Mouse (Mus musculus): ENCODE results near the gene Rev3l. TPM values are rescaled to one million over a fixed set of nuclear protein-coding genes. Genes with fewer than 3 reads are reported as not detected.

Gene Rev3l
- polyA plus RNA-seq, 1 experiment from 2014 or later = 14.1 TPM

DNA sequence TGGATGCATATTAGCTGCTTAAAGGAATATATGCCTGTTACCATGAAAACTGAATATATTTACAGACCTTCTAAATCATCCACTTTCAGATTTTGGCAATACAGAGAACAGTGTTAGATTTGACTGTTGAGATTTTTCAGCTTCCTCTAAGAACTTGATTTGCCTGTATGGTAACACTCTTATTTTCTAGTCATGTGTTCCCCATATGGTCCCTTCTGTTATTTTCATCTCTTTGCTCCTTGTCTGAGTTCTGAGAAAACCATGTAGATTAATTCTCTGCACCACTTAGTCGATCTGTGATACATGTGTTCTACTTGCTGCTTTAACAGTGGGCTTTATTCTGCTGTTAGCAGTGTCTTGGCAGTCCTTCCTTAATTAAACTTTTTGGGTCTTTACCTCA is 110.7 kb downstream of the Rev3l start:
- Histone ChIP-seq H3K4me1 (replicated peaks; ENCODE audit: insufficient read depth, low read length) (no peaks in the 10 kb centered on the region), H3K27me3 (ENCODE audit: insufficient read depth, low read length) (no peaks in the 10 kb centered on the region), H3K36me3 (ENCODE audit: insufficient read depth, low read length) (peaks cover 24% of the 10 kb centered on the region), H3K4me3 (replicated peaks; ENCODE audit: low read depth, low read length) (no peak overlapping the region), H3K4me2 (ENCODE audit: low read length) (no peak overlapping the region), H3K27ac (no peak overlapping the region), H3K9ac (ENCODE audit: low read depth, low read length) (no peak overlapping the region), H3K9me3 (replicated peaks; ENCODE audit: low read length) (no peaks in the 10 kb centered on the region)
- WGBS = 92% methylated on average over 1 of the region's 1 CpGs
- TF ChIP-seq CTCF (IDR thresholded peaks at IDR 0.05; ENCODE audit: low read depth) = no peak
- DNase-seq (ENCODE audit: low spot score) (no peak), ATAC-seq (replicated peaks; ENCODE audit: low FRiP score, low read depth) (no peak)

DNA sequence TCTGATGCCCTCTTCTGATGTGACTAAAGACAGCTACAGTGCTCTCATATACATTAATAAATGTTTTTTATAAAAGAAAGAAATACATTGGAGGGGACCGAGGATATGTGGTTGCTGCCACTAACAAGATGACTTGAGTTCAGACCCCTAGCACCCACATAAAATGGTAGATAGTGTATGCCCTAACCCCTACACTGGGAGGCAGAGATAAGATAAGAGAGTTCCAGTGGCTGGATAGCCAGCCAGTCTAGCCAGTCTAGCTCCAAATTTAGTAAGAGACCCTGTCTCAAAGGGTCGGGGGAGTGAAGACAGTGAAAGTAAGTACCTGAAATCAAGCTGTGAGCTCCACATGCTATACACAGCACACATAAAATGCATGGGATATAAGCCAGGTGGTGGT is 133.6 kb downstream of the Rev3l start:
- no peaks in the 10 kb centered on the region for H3K4me1 ChIP-seq (replicated peaks; ENCODE audit: insufficient read depth, low read length)
- DNase-seq (ENCODE audit: low spot score) (no peak), ATAC-seq (replicated peaks; ENCODE audit: low FRiP score, low read depth) (no peak)
- H3K4me2 ChIP-seq (ENCODE audit: low read length) = no peak overlapping the region
- peaks cover 32% of the 10 kb centered on the region; the same call in 1 of the 2 replicates for H3K36me3 ChIP-seq (ENCODE audit: insufficient read depth, low read length)
- no peak for TF ChIP-seq CTCF (IDR thresholded peaks at IDR 0.05; ENCODE audit: low read depth)
- no peaks in the 10 kb centered on the region for H3K27me3 ChIP-seq (ENCODE audit: insufficient read depth, low read length)
- no peaks in the 10 kb centered on the region for H3K9me3 ChIP-seq (replicated peaks; ENCODE audit: low read length)
- WGBS = 79% methylated on average over 2 of the region's 2 CpGs
- H3K27ac ChIP-seq = no peak overlapping the region
- no peak overlapping the region for H3K9ac ChIP-seq (ENCODE audit: low read depth, low read length)
- no peak overlapping the region for H3K4me3 ChIP-seq (replicated peaks; ENCODE audit: low read depth, low read length)

DNA sequence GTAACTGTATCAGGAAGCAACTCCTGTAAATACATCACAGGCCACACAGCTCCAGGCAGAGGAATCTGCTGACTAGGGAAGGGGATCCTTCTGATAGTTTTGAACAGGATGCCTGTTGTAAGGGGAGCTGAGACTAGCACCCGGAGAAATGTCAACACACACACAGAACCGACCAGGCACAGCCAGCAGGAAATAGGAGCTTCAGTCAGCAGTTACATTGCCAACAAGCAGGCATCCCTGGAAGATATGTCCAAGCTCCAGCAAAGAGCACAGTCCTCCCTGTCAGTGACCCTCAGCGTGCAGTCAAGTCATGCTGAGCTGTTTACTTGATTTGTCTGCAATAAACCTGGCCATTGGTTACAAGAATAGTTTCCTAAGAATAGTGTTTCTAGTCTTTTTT is 156.7 kb downstream of the Rev3l start:
- DNase-seq (ENCODE audit: low spot score) (no peak), ATAC-seq (replicated peaks; ENCODE audit: low FRiP score, low read depth) (no peak)
- 40% methylated on average over 3 of the region's 3 CpGs for WGBS
- TF ChIP-seq CTCF (IDR thresholded peaks at IDR 0.05; ENCODE audit: low read depth) = no peak
- H3K27ac ChIP-seq = no peak overlapping the region
- no peaks in the 10 kb centered on the region for H3K4me1 ChIP-seq (replicated peaks; ENCODE audit: insufficient read depth, low read length)
- H3K36me3 ChIP-seq (ENCODE audit: insufficient read depth, low read length) = no peaks in the 10 kb centered on the region; the same call in 1 of the 2 replicates
- no peaks in the 10 kb centered on the region for H3K9me3 ChIP-seq (replicated peaks; ENCODE audit: low read length)
- H3K9ac ChIP-seq (ENCODE audit: low read depth, low read length) = no peak overlapping the region
- H3K4me3 ChIP-seq (replicated peaks; ENCODE audit: low read depth, low read length) = no peak overlapping the region
- no peak overlapping the region for H3K4me2 ChIP-seq (ENCODE audit: low read length)
- H3K27me3 ChIP-seq (ENCODE audit: insufficient read depth, low read length) = no peaks in the 10 kb centered on the region

DNA sequence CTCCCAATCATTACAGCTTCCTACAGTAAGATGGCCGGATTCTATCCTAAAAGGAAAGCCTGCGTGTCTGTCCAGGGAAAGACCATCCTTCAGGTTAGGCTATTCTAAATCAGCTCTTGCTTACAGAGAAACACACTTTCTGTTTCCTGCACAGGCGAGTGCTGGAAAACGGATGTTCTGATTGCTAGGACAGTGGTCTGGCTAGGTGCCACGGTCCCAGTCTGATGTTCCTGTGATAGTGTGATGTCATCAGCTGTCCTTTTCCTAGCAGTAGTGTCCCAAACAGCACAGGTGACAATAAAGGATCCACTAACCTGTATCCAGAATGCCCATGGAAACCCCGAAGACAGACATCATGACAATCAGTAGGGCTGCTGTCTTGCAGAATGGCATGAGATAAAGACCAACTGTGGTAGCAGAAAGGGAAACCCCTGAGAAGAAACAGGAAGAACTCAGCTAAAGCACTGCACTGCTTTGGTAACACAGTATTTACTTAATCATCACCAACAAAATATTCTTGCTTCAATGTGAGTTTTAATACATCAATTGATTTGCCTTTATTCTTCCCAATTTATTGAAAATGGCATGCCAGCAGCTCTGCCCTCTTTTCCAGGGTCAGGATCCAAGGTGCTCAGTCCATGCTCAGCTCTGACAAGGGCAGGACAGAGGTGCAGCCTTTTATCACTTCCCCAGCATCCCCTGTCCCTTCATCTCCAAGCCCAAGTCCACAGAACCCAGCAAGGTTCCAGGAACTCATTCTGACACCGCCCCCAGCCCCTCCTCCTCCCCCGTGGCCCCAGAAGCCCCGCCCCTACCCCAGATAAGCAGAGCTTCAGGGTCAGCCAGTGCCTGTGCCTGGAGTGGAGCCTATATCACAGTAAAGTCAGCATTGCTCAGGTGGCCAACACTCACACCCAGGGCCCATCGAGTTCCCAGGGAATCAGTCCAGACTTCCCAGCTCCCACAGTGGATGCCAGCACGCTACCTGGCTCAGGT is 162.1 kb downstream of the Rev3l start:
- Histone ChIP-seq H3K36me3 (ENCODE audit: insufficient read depth, low read length) (no peaks in the 10 kb centered on the region; the same call in 1 of the 2 replicates), H3K4me1 (replicated peaks; ENCODE audit: insufficient read depth, low read length) (peaks cover 3% of the 10 kb centered on the region; the same call in 1 of the 2 replicates), H3K4me3 (replicated peaks; ENCODE audit: low read depth, low read length) (no peak overlapping the region), H3K27ac (no peak overlapping the region), H3K9ac (ENCODE audit: low read depth, low read length) (no peak overlapping the region), H3K4me2 (ENCODE audit: low read length) (no peak overlapping the region), H3K27me3 (ENCODE audit: insufficient read depth, low read length) (no peaks in the 10 kb centered on the region), H3K9me3 (replicated peaks; ENCODE audit: low read length) (no peaks in the 10 kb centered on the region)
- 64% methylated on average over 11 of the region's 11 CpGs for WGBS
- TF ChIP-seq CTCF (IDR thresholded peaks at IDR 0.05; ENCODE audit: low read depth) = no peak
- no peak for DNase-seq (ENCODE audit: low spot score)
- no peak for ATAC-seq (replicated peaks; ENCODE audit: low FRiP score, low read depth)

DNA sequence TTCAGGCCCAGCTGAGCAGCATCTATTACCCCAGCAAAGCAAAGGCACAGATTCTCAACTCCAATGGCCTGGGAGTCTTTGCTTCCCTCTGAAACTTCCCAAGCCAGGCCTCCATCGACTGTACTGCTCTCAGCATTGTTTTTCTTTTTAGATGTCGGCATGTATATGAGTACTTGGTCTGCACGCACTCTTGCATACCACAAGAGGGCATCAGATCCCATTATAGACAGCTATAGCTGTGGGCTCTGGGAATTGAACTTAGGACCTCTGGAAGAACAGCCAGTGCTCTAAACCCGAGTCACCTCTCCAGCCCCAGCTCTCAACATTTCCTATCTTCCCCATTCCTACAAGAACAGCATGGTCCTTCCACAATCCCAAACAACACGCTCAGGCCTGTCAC is 164.6 kb downstream of the Rev3l start:
- no peak overlapping the region for H3K27ac ChIP-seq
- H3K27me3 ChIP-seq (ENCODE audit: insufficient read depth, low read length) = no peaks in the 10 kb centered on the region
- WGBS = 84% methylated on average over 5 of the region's 5 CpGs
- no peak for ATAC-seq (replicated peaks; ENCODE audit: low FRiP score, low read depth)
- peaks cover 3% of the 10 kb centered on the region; the same call in 1 of the 2 replicates for H3K4me1 ChIP-seq (replicated peaks; ENCODE audit: insufficient read depth, low read length)
- no peaks in the 10 kb centered on the region for H3K9me3 ChIP-seq (replicated peaks; ENCODE audit: low read length)
- H3K4me2 ChIP-seq (ENCODE audit: low read length) = no peak overlapping the region
- no peak for DNase-seq (ENCODE audit: low spot score)
- H3K4me3 ChIP-seq (replicated peaks; ENCODE audit: low read depth, low read length) = no peak overlapping the region
- H3K36me3 ChIP-seq (ENCODE audit: insufficient read depth, low read length) = no peaks in the 10 kb centered on the region; the same call in 1 of the 2 replicates
- peak; percentile 42 for TF ChIP-seq CTCF (IDR thresholded peaks at IDR 0.05; ENCODE audit: low read depth)
- H3K9ac ChIP-seq (ENCODE audit: low read depth, low read length) = no peak overlapping the region

DNA sequence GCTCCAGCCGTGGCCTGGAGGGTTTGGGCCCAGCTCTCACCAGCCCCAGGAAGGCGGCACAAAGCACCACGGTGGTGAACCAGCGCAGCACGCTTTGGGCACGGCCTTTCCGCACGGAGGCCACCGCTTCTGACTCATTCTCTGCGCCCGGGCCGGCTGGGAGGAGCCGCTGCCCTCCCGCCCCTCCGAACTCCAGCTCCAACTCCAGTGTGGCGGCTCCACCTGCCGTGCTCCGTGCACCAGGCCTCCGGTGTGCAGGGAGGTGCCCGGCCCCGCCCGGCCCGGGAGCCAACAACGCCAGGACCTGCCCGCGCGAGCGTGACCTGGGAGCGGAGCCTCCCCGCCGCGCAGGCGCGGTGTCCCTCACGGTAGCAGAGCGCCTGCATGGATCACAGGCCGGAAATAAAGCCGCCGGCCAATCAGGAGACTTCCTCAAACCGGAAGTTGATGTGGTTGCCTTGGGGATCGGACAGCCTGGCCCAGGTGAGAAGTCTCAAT is 167.0 kb downstream of the Rev3l start, which contains the start of gene Mfsd4b4:
Mfsd4b4 (minus strand) TSS at position 365 of the 498 bp plus-strand sequence.
- peak; percentile 99 for ATAC-seq (replicated peaks; ENCODE audit: low FRiP score, low read depth)
- 1% methylated on average over 41 of the region's 41 CpGs for WGBS

More for the DNA sequence above, 167.0 kb downstream of the Rev3l start, which contains the start of gene Mfsd4b4:
- peak; percentile 95 for DNase-seq (ENCODE audit: low spot score)
- H3K27ac ChIP-seq = peak within 1 kb of the TSS; percentile 85
- TF ChIP-seq CTCF (IDR thresholded peaks at IDR 0.05; ENCODE audit: low read depth) = peak; percentile 13; the same call in 1 of the 2 replicates
- H3K4me2 ChIP-seq (ENCODE audit: low read length) = peak within 1 kb of the TSS; percentile 77
- H3K9me3 ChIP-seq (replicated peaks; ENCODE audit: low read length) = no peaks in the 10 kb centered on the region
- peak within 1 kb of the TSS; percentile 73 for H3K9ac ChIP-seq (ENCODE audit: low read depth, low read length)
- no peaks in the 10 kb centered on the region for H3K36me3 ChIP-seq (ENCODE audit: insufficient read depth, low read length)
- H3K4me1 ChIP-seq (replicated peaks; ENCODE audit: insufficient read depth, low read length) = peaks cover 3% of the 10 kb centered on the region; the same call in 1 of the 2 replicates
- no peaks in the 10 kb centered on the region for H3K27me3 ChIP-seq (ENCODE audit: insufficient read depth, low read length)
- peak within 1 kb of the TSS; percentile 65 for H3K4me3 ChIP-seq (replicated peaks; ENCODE audit: low read depth, low read length)
